Mouse (Mus musculus) small intestine, adult 2 months (tissue): Measurements from ENCODE around the gene Pltp. TPM values are rescaled to one million over a fixed set of nuclear protein-coding genes. Genes with fewer than 3 reads are reported as not detected.

Source experiments
- H3K27ac ChIP-seq: fragments of 200-500 bp; 2 replicates; pipeline ENCODE4 v1.5.1; 2012; ENCODE audit warnings: low read depth, low read length, control low read depth, inconsistent platforms; ENCODE audit not compliant: insufficient read depth
- H3K27me3 ChIP-seq: fragments of 200-500 bp; 2 replicates; pipeline ENCODE4 v1.6.1; 2012; ENCODE audit warnings: mild to moderate bottlenecking, moderate library complexity, low read length, inconsistent platforms; ENCODE audit not compliant: control insufficient read depth, insufficient read depth
- H3K36me3 ChIP-seq: fragments of 200-500 bp; 2 replicates; pipeline ENCODE4 v1.6.1; 2012; ENCODE audit warnings: mild to moderate bottlenecking, low read length, control low read depth, inconsistent platforms; ENCODE audit not compliant: control insufficient read depth, insufficient read depth
- H3K4me1 ChIP-seq: fragments of 200-500 bp; 2 replicates; pipeline ENCODE4 v1.6.1; 2012; ENCODE audit warnings: low read length, inconsistent platforms, mixed read lengths; ENCODE audit not compliant: control insufficient read depth, insufficient read depth, insufficient read length
- H3K4me3 ChIP-seq: fragments of 200-500 bp; 2 replicates; pipeline ENCODE4 v1.5.1; 2012; ENCODE audit warnings: low read depth, mild to moderate bottlenecking, control low read depth, inconsistent platforms, low read length, moderate library complexity
- CTCF ChIP-seq: fragments of 200-500 bp; IDR thresholded peaks from 2 replicates; pipeline ENCODE4 v1.5.1; 2012; ENCODE audit warnings: low read depth, mild to moderate bottlenecking, control low read depth, inconsistent platforms, low read length, moderate library complexity, mixed read lengths; ENCODE audit not compliant: insufficient replicate concordance, insufficient read length; ENCODE audit errors: extremely low read depth
- POLR2A ChIP-seq: fragments of 200-500 bp; IDR thresholded peaks from 2 replicates; pipeline ENCODE4 v1.6.1; 2012; ENCODE audit warnings: low read depth, mild to moderate bottlenecking, control low read depth, inconsistent platforms, low read length, moderate library complexity
- WGBS: fragments of 180-500 bp; shearing (Covaris S2); methylation state at CpG from one replicate; pipeline ENCODE4 v1.1.7; 2018; 5-methylcytosine and 5-hydroxymethylcytosine counted together
- polyA plus RNA-seq: library from polyadenylated mRNA; depleted of rRNA; stranded (reverse); fragments of >200 nt; gene quantifications from 2 replicates; pipeline ENCODE4 v1.2.3, GENCODE M21; 2012

The Pltp gene
- polyA plus RNA-seq, 1 experiment: 34.2 TPM

- Histone ChIP-seq H3K4me3 (no peak within 1 kb of the TSS), H3K4me1 (peaks cover 7% of the 10 kb centered on the region; the same call in 1 of the 2 replicates), H3K27ac (no peak within 1 kb of the TSS), H3K27me3 (no peaks in the 10 kb centered on the region), H3K36me3 (peaks cover 22% of the 10 kb centered on the region)
- 90% methylated on average over 6 of the region's 6 CpGs for WGBS
- TF ChIP-seq POLR2A (no peak), CTCF (no peak)
Observed at GRCm38 (mm10) chr2:164828437-164828836, 29.1 kb downstream of the Pltp start, which contains the start of gene Spata25. Gene Spata25, minus strand, starts transcription at chr2:164828537.

GRCm38 (mm10) chr2:164827146-164827850 lies 30.2 kb downstream of the Pltp start:
- TF ChIP-seq POLR2A (no peak), CTCF (no peak)
- 90% methylated on average over 16 of the region's 16 CpGs for WGBS
- Histone ChIP-seq H3K27ac (no peak overlapping the region), H3K27me3 (no peaks in the 10 kb centered on the region), H3K36me3 (peaks cover 22% of the 10 kb centered on the region), H3K4me1 (peaks cover 5% of the 10 kb centered on the region), H3K4me3 (no peak overlapping the region)

- Histone ChIP-seq H3K4me3 (no peak overlapping the region), H3K36me3 (peaks cover 32% of the 10 kb centered on the region), H3K27me3 (no peaks in the 10 kb centered on the region), H3K4me1 (peaks cover 5% of the 10 kb centered on the region), H3K27ac (no peak overlapping the region)
- 97% methylated on average over 17 of the region's 17 CpGs for WGBS
- TF ChIP-seq CTCF (no peak), POLR2A (no peak)
Observed at GRCm38 (mm10) chr2:164825521-164825920, 32.0 kb downstream of the Pltp start.

- 88% methylated on average over 4 of the region's 4 CpGs for WGBS
- H3K4me3 ChIP-seq: no peak overlapping the region
- H3K27ac ChIP-seq: no peak overlapping the region
- peaks cover 5% of the 10 kb centered on the region for H3K4me1 ChIP-seq
- H3K27me3 ChIP-seq: no peaks in the 10 kb centered on the region
- no peak for TF ChIP-seq POLR2A
- H3K36me3 ChIP-seq: peaks cover 35% of the 10 kb centered on the region
Observed at GRCm38 (mm10) chr2:164823969-164824368, 33.5 kb downstream of the Pltp start.

GRCm38 (mm10) chr2:164823181-164823585 lies 34.3 kb downstream of the Pltp start:
- Histone ChIP-seq H3K27ac (peak overlapping the region; percentile 65), H3K27me3 (no peaks in the 10 kb centered on the region), H3K4me1 (peaks cover 5% of the 10 kb centered on the region), H3K4me3 (peak overlapping the region; percentile 81), H3K36me3 (peaks cover 35% of the 10 kb centered on the region)
- no peak; the same call in 1 of the 2 replicates for TF ChIP-seq CTCF
- WGBS: under 1% methylated on average over 10 of the region's 10 CpGs

- WGBS: 2% methylated on average over 32 of the region's 32 CpGs
- no peaks in the 10 kb centered on the region for H3K27me3 ChIP-seq
- peaks cover 5% of the 10 kb centered on the region for H3K4me1 ChIP-seq
- H3K4me3 ChIP-seq: peak within 1 kb of the TSS; percentile 81
- peaks cover 34% of the 10 kb centered on the region for H3K36me3 ChIP-seq
- H3K27ac ChIP-seq: peak within 1 kb of the TSS; percentile 65
- TF ChIP-seq CTCF (no peak), POLR2A (peak; percentile 67; the same call in 1 of the 2 replicates)
Observed at GRCm38 (mm10) chr2:164822636-164823165, 34.8 kb downstream of the Pltp start, which contains the start of gene Zswim1. Gene Zswim1, plus strand, starts transcription at chr2:164822686.

- peaks cover 5% of the 10 kb centered on the region for H3K4me1 ChIP-seq
Observed at GRCm38 (mm10) chr2:164821060-164821459, 36.5 kb downstream of the Pltp start.

More at GRCm38 (mm10) chr2:164821060-164821459, 36.5 kb downstream of the Pltp start:
- TF ChIP-seq POLR2A: no peak
- TF ChIP-seq CTCF: no peak
- no peaks in the 10 kb centered on the region for H3K27me3 ChIP-seq
- no peak overlapping the region for H3K27ac ChIP-seq
- peaks cover 27% of the 10 kb centered on the region for H3K36me3 ChIP-seq
- no peak overlapping the region for H3K4me3 ChIP-seq
- WGBS: 89% methylated on average over 6 of the region's 6 CpGs
